Mouse (Mus musculus): ENCODE measurements around the gene Rtn4rl1.
"Not testable (repeated sequence)": the region's sequence is repeated elsewhere in the genome, so short reads cannot be mapped to it uniquely, and the experiment has no call there.

Gene Rtn4rl1

GRCm38 (mm10) chr11:75279342-75280065, 85.9 kb downstream of the Rtn4rl1 start:
- peak; percentile 49 for DNase-seq

DNA sequence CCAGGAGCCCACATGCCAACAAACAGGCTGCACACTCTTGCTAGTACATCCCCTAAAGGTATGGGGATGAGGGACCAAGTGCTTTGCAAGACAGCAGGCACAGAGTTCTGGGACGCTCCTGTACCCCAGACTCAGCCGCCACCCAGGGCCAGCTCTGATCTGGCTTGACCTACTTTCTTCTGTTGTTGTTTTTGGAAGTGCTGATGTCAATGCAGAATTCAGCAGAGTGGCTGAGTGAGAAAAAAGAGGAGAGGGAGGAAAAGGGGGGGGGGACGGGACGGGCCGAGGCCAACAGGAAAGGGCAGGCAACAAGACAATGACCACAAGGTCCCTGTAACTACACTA, 86.5 kb downstream of the Rtn4rl1 start:
- no peak for DNase-seq

DNA sequence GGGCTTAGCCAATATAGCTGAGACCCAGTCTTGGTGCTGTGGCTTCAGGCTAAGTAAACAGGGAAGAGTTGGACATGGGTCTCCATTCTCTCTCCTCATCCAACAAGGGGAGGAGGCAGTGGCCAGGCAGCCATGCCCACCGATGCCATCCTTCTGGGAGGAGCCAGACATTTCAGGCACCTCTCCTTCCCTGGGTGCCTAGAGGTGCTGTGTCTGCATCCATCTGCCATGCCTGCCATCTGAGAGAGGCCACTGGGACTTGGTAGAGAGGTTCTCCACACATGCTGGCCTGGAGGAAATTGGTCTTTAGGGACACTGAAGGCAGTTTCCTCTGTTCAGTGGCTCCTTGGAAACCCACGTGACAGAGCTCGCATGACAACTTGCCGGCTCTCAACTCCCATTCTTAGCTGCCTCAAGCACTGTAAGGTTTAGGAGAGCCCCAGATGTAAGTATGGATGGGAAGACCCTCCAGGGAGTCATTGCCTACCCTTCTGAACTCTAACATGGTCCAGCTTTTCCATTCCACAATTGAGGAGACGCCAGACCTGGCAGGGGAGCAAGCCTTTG, 86.9 kb downstream of the Rtn4rl1 start:
- no peak for DNase-seq

DNA sequence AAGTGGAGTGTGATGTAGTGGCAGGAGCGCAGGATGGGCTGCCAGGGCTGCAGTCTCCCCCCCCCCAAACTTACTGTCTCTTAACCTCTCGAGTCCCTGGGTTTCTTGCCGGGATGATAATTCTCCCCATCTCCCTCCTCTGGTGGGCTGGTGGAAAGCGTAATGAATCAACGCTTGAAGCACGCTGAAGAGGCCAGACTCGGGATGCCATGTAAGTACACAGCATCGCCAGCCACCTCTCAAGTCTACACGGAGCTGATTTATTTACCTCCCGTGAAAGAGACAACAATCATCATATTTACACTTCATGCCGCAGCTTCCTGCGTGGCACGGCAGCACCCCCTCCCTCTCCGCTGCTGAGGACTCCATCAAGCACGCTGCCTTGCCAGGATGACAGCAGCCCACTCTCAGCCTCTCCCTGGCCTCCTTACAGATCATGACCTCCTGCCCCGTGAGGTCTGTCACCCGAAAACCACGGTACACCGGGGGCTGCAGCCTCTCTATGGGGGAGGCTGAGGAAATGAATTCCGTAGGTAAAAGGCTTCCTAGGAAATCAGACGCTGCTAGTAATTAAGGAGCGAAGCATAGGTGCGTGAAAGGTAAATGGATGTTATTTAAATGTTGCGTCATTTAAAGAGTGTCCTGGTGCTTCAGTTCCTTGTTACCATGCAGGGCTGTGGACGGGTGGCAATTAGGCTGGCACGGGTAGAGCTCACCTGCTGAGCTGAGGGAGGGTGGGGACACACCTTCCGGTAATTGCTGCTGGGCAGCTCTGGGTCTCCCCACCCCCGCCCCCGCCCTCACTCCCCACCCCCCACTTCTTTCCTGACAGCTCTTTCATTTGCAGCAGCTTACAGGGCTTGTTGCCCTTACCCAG, 88.0 kb downstream of the Rtn4rl1 start:
- no peak for DNase-seq

- DNase-seq = peak; percentile 59
These were observed 89.0 kb downstream of the Rtn4rl1 start for GRCm38 (mm10) chr11:75282496-75283120.

GRCm38 (mm10) chr11:75283784-75284183, 90.2 kb downstream of the Rtn4rl1 start:
- DNase-seq = not testable (repeated sequence)

DNA sequence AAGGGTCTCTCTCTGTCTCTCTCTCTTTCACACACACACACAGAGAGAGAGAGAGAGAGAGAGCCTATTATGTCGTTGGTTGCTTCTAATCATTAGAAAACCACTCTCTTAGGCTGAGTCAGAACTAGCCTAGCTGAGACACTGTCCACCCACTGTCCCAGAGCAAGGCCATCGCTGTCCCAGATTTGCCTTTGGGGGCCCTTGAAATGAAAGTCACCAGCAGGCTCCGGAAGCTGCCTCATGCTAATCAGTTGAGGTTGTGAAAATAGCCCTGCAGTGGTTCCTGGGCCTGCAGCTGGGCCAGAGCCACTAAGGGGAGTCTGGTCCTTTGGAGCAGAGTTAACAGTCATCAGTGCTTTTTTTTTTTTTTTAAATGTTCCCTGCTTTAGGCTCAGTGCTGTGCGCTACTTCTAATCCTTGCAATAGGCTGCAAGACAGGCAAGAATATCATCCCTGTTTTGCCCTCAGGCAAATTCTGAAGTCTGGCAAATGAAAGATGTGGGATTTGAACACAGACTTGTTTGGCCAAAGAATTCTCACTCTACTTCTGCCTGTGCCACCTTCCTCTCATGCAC, 92.4 kb downstream of the Rtn4rl1 start:
- DNase-seq = no peak

DNA sequence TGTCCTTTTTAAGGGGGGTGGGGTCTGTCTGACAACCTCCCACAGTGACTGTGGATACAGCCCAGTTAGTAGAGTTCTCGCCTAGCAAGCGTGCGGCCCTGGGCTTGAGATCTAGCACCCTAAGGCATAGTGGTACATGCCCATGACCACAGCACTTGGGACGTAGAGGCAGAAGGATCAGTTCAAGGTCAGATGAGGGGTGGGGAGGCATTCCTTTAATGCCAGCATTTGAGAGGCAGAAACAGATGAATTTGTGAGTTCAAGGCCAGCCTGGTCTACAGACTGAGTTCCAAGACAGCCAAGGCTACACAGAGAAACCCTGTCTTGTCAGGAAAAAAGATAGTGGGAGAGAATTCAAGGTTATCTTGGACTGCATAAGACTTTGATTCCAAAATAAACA, 93.3 kb downstream of the Rtn4rl1 start:
- no peak for DNase-seq

GRCm38 (mm10) chr11:75287940-75288339, 94.4 kb downstream of the Rtn4rl1 start:
- DNase-seq = no peak

DNA sequence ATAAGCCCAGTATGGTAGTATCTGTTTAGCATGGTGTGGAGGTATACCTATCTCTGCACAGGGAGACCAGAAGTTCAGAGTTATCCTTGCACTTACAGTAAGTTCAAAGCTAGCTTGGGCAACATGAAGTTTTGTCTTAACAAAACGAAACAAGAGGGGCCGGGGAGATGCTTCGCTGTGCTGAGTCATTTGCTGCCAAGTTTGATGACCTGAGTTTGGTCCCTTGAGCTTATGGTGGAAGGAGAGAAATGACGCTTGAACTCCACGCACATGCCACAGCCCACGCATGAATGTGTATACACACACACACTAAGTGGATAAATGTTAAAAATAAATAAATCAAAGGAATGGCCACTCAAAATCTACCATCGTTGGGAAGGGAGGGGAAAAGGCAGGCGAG, 94.9 kb downstream of the Rtn4rl1 start:
- DNase-seq = no peak

DNA sequence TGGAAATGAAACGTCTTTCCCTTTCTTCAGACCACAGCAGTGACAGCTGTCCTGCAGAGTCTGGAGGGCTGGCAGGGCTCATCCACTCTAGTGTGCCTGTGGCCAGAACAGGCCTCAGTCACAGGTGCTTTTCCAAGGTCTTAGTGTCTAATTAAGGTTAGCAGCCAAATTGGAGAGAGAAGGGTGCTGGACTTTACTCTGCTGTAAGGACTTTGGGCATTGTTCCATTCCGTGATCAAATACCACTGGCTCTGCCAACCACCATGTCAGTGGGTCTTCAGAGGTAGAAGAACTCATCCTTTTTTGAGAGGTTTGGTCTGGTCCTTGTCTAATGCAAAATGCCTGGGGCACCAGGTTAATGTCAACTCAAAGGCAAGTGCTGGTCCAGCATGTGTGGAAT, 95.5 kb downstream of the Rtn4rl1 start:
- no peak for DNase-seq

GRCm38 (mm10) chr11:75290566-75291271, 97.1 kb downstream of the Rtn4rl1 start:
- peak; percentile 93 for DNase-seq

- DNase-seq = peak; percentile 61
These were observed 98.0 kb downstream of the Rtn4rl1 start for GRCm38 (mm10) chr11:75291389-75292215.

DNA sequence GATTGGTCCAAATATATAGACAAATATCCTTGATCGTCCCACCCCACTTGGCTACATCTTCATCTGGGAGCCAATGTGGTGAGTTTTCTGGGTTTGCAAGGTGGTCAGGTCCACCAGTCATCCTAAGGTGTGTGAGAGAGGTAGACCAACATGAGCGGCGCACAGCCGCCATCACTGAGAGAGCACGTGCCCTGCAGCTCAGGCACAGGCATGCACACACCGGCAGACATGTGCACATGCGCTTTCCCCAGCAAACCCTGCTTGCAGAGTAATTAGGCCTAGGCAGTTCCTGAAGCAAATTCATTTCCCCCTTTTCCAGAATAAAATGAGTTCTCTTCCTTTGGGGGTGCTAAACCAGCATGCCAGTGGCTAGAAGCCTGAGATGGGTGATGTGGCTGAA, 98.7 kb downstream of the Rtn4rl1 start:
- DNase-seq = no peak

GRCm38 (mm10) chr11:75293852-75294361, 100.3 kb downstream of the Rtn4rl1 start:
- DNase-seq = no peak

DNA sequence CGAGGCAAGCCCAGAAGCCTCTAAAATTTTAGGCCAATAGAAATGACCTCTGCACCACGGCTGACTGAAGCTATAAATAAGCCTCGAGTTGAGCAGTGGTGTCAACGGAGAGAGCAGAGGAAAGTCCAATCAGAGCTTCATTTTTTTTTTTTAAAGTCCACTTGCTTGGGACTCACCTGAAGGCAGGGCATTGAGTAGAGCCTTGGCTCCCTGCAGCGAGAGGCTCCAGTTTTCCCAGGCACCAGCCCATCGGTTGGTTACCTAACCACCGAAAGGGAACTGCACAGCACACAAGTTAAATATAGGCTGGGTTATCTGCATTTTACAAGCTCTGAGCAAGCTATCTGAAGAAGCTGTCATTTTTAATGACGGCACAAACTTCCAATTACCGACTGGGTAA, 101.3 kb downstream of the Rtn4rl1 start:
- no peak for DNase-seq

DNA sequence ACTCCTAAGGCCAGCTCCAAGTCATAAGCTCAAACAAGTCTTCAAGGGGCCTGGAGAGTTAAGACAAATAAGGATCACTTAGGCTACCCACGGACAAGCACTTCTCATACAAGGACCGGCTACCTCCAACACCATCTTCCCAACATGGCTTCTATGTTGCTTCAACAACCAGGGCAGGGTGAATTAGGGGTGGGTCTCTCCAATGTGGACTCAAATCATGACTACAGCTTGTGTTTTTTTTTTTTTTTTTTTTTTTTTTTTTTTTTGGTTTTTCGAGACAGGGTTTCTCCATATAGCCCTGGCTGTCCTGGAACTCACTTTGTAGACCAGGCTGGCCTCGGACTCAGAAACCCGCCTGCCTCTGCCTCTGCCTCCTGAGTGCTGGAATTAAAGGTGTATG, 102.0 kb downstream of the Rtn4rl1 start:
- DNase-seq = not testable (repeated sequence)

DNA sequence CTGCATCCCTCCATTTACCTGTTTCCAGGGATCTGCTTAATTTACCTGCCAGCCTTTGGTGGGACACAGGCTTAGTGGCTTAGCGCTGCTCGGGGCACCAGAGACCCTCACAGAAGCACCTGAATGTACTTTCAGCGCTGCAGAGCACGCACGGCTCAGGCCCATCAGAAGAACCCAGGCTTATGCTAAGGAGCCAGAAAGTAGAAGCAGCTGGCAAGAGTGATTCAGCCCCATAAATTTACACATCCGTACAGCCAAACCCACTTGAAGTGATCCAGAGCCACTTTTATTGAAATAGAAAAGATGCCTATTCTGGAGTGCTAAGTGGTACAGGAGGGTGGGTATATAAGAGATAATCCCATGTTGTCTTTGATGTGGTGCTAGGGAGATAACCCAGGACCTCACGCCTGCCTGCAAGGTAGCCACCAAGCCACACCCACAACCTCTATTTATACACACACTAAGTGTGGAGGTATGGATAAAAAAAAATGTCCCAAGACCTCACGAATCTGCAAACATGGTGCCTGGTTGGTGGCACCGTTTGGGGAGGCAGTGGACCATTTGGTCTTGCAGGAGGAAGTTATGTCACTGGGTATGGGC, 102.9 kb downstream of the Rtn4rl1 start:
- no peak for DNase-seq

GRCm38 (mm10) chr11:75297631-75298030, 104.0 kb downstream of the Rtn4rl1 start:
- DNase-seq = no peak

DNA sequence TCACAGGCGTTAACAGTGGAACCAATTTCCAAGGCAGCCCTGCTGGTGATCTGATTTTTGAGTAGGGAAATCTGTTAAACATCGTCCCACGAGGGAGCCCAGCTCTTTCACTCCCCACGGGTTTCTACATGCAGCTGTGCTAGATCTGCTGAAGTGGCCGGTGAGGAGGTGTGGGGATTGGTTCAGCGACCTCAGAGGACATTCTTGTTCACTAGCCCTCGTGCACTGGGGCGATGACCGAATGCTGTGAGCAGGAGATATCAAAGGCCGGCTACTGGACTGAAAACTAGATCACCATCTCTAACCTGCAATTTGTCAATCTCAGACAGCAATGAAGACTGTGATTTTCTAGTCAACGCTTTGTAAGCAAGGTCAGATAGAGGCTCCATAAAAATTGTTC, 104.9 kb downstream of the Rtn4rl1 start:
- no peak for DNase-seq

DNA sequence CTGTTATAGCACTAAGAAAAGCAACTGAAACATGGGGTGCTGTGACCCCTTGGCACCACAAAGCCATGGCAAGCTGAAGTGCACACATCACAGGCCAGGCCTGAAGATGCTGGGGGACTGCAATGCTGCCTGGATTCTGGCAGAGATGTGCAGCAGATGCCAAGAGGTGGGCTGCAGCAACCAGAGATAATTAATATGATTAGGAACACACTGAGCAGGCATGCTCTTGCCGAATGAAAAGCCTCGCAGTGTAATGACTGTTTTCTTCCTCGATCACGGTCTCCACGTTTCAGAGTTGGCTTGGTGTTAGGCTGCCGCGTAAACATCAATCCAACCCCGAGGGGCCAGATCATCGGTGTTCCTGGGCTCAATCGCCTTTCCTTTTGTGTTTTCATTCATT, 106.2 kb downstream of the Rtn4rl1 start:
- DNase-seq = no peak

Measured in kidney, postnatal 10 days (tissue).